ENCODE assay signal across 8 mouse cellular contexts in genomic region chr5:28388184-28388583, GRCm38 (mm10).
A peak's percentile ranks its signal among the peaks of the same experiment; 100 is the strongest.
DNase-seq lines count a peak whose midpoint lies in the region; ATAC-seq and TF ChIP-seq lines count a peak whose summit lies in the region.

No protein-coding gene starts in this region.

- peak; percentile 43 for DNase-seq in ovary, postnatal 14 days (ENCODE audit: low spot score)
- no peak for DNase-seq in ovary, adult 18-20 months (ENCODE audit: low spot score)
- DNase-seq in cerebellum, postnatal 4 days (ENCODE audit: low spot score in 2 of 2): peak; percentile 47 to 69
- peak; percentile 71 to 77 for DNase-seq in heart, postnatal 14 days
- peak; percentile 52 to 59 for DNase-seq in left cerebral cortex, postnatal 25 days (ENCODE audit: low spot score in 2 of 2)
- peak; percentile 82 for DNase-seq in midbrain, postnatal 0 days (ENCODE audit: low spot score)
- DNase-seq in thymus, postnatal 4 days: peak; percentile 89

- peak; percentile 68 for ATAC-seq in activated CD4-positive, CD25-positive, alpha-beta regulatory T cell, adult 4 months
- ATAC-seq in midbrain, postnatal 0 days (ENCODE audit: low FRiP score): no peak

- H3K9me3 ChIP-seq in midbrain, postnatal 0 days (ENCODE audit: low read length): no peaks in the 10 kb centered on the region

- H3K27ac ChIP-seq in midbrain, postnatal 0 days (ENCODE audit: low read depth, low read length): no peak overlapping the region

- intact Hi-C loops in heart, postnatal 14 days (cut with DNase I): loop anchor here (1.0 to 5.0 kb wide), 2 partner anchors 94 to 266 kb away; no protein-coding TSS in a partner anchor
- intact Hi-C loops in left cerebral cortex, postnatal 25 days (cut with DNase I): loop anchor here (1.0 to 10.0 kb wide), 2 partner anchors 95 to 313 kb away; partner anchors contain the start of gene Insig1

- H3K9ac ChIP-seq in midbrain, postnatal 0 days (replicated peaks; ENCODE audit: low read length, poor library complexity, severe bottlenecking): no peak overlapping the region

- no peaks in the 10 kb centered on the region for H3K27me3 ChIP-seq in midbrain, postnatal 0 days (ENCODE audit: insufficient read depth, low read length)

- TF ChIP-seq CTCF in midbrain, postnatal 0 days (IDR thresholded peaks at IDR 0.05): peak; percentile 89

- 43% methylated on average over 3 of the region's 3 CpGs for WGBS in midbrain, postnatal 0 days

- no peak overlapping the region for H3K4me3 ChIP-seq in midbrain, postnatal 0 days (ENCODE audit: low read depth, low read length)

- H3K36me3 ChIP-seq in midbrain, postnatal 0 days (ENCODE audit: insufficient read depth, low read length): peaks cover 38% of the 10 kb centered on the region

- no peak overlapping the region for H3K4me2 ChIP-seq in midbrain, postnatal 0 days (ENCODE audit: low read depth, low read length, poor library complexity, severe bottlenecking)

- no peaks in the 10 kb centered on the region for H3K4me1 ChIP-seq in midbrain, postnatal 0 days (ENCODE audit: insufficient read depth, low read length)
